Mouse (Mus musculus) natural killer cell, adult 2 months (primary cell): ENCODE data around the gene Akap6.
A peak's percentile ranks its signal among the peaks of the same experiment; 100 is the strongest.

Experiments used
- DNase-seq, 2 experiments: peaks; one replicate each; pipeline ENCODE4 v3.0.0; 2022; ENCODE audit warnings: low spot score in 2 of 2

The Akap6 gene

DNA sequence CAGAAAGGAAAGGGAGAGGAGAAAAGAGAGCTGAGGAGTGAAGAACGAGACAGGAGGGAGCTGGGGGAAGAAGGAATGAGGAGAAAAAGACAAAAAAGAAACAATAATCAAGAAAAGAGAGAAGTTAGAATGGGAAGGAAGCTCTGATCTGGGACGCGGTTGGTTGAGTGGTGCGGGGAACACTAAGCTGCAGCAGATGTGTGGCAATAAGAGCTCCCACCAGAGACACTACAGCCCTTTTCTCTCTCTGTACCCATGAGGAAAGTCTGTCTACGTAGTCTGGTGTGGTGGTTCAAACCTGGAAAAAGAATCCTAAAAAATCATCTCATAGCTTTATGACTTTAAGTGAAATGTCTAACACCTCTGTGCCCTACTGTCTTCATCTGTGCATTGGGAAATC, 204.9 kb downstream of the Akap6 start:
- DNase-seq: no peak

DNA sequence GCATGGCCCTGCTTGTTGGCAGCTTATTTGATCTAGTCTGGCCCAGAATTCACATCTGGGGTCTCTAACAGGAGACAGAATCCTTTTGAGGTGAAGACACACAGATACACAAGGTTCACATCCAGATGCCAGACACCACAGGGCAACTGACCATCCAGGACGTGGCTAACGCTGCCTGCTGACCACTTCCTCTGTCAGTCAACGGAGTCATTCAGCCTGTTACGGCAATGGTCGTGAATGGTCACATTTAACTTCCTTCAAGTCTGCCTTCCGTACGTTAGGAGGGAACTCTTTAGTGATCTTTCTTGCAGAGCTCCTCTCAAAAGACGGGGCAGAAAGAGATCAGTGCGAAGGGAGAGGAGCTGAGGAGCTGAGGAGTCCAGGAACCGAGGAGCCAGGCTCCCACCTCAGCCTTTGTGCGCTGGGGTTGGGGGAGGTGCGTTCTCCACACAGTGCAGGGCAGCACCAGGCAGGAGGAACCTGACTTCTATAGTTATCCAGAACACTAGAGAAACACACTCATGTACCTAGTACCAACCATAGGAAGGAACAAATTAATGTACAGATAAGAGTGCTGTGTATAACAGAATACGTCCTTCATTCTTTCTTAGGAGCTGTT, 209.4 kb downstream of the Akap6 start:
- peak; percentile 4 to 42 for DNase-seq

DNA sequence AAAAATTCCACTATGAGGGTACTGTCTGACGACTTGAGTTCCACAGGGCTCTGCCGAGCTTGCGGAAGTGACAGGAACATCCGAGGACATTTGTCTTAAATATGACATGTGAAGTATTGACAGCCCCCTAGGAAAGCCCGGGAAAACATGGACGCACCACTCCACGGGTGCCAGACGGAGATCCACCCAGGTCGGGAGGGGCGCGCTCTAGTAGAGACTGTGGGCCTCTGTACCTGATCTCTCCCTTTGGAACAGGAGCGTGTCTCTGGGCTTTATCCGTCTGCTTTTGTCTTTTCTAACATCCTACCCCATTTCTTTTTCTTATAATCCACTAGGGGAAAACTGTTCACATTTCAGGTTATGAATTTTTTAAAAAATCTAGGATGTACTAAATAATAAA, 211.2 kb downstream of the Akap6 start:
- DNase-seq: no peak

DNA sequence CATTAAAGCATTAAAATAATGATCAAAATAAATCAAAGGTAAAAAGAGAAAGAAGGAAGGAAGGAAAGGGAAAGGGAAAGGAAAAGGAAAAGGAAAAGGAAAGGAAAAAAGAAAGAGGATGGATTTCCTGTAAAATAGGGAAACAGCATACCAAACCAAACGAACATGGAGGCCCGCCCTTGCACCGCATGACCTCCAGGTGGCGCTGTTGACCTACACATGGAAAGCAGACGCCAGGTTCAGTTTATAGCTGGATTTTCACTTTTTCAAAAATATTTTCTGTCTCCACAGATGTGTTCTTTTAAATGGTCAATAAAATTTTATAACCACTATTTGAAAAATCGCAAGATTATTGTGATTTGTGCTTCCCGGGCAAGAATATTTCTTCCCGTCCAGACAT, 211.6 kb downstream of the Akap6 start:
- peak; percentile 19 to 48 for DNase-seq

DNA sequence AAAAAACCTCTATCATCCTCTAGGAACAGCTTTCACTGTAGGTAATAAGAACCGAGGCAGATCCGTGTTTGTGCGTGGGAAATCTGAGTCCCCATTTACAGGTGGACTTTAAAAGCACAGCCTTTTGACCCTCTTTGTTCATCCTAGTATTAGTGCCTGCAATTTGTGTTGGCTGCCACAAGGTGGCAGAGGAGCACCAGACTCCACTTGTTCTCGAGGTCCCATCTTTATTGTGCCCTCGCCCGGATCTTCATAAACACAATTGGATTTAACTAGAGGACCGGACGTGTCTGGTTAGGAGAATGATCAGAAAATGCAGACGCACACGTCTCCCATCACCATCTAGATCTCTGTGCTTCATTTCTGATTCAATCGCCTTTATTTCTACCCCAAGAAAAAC, 219.8 kb downstream of the Akap6 start:
- DNase-seq: no peak

DNA sequence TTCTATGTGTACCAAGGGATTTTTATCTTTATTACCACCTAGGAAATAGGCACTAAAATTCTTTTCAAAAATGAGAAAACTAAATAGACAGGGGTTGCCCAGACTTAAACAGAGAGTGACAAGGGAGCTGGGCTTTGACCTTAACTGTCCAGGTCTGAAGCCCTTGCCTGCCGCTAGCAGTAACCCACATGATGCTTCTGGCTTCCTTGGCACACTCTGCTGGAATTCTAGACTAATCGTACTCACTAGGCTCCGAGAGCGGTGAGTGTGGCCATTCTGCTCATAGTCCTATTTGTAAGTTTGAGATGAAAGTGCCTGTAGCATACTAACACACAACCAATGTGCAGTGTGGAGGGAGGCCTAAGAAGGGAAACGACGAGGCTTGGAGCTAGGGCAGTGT, 223.3 kb downstream of the Akap6 start:
- no peak for DNase-seq

DNA sequence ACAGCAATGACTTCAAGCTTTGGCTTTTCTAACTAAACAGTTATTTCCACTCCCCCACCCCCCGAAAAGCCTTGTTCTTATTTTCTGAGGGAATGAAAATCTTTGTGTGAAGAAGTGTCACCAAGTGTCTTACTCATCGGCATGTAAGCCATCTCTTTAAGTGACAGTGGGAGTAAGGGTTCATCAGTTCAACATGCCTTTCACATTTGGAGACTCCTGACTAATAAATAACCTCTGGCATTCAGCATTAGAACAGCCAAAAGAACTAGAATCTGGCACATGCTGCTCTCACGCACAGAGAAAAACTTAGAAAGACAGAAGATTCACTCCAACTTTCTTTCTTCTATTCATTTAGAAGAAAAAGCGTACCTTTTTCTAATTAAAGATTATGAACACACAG, 226.3 kb downstream of the Akap6 start:
- no peak for DNase-seq

DNA sequence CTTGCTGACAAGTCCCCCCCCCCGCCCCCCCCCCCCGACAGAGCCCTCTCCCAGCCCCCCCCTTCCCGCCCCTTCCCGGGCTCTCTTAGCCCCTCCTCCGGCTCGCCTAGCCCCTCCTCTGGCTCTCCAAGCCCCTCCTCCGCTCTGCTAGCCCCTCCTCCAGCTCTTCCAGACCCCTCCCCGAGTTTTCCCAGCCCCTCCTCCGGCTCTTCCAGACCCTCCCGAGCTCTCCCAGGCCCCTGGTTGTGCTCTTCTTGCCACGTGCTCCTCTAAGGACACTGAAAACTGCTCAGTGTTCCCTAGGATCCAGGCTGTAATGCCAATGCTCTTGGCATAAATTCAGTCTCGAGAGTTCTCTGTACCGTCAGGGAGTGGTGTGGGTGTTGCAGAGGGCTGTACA, 234.6 kb downstream of the Akap6 start:
- no peak for DNase-seq

DNA sequence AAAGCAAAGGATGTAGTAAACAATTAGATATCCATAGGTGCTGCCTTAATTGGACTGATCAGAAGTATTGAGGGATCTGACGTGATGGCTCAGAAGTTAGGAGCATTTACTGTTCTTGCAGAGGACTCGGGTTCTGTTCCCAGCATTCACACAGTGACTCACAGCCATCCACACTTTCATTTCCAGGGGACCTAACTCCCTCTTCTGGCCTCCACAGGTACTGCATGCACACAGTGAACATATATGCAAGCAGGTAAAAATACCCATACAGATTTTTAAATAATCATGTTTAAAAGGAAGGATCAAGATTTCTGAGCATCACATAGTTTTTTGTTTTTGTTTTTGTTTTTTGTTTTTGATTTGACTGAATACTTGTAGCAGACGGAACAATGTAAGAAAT, 235.8 kb downstream of the Akap6 start:
- no peak for DNase-seq

DNA sequence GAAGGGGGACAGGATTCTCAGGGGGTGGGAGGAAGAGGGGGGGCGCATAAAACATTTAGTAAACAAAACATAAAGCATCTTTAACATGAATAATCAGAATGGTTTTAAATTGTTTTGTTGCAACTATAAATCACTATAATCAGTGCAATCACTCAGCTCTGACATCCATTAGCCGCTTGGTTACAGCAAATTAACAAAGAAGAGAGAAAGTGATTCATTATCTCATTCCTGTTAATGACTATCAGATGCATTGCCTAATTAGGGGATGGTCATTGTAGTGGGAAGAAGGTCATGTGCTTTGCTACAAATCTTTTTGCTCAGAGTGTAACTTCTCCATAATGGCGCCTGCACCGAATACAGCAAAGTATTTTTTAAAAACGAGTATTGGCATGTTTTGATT, 239.6 kb downstream of the Akap6 start:
- DNase-seq: no peak

DNA sequence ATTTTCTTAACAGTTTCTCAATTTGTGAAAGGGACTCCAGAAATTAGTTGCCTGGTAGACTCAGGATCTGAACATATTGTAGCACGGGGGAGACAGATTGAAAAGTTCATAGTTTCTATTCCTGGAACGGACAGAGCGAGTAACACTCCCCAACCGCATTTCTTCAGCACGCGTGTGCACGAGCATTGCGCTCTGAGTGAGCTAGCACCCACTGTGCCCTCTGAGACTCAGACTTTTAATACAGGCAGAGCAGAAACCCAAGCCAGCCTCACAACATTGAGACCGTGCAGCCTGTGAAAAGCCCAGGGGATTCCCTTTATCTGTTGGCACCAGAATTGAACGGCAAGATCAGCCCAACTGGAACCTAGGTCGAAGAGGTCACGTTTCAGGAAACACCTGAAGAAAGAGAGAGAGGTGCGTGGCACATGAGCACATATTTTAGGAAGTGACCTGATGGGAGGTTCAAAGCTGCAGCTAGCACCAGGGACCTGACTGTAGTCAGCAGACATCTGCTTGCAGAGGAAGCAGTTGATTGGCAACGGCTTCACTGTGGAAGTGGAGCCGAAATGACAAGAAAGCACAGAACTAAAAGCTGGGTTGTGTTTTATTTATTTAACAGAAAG, 240.3 kb downstream of the Akap6 start:
- DNase-seq: peak in 1 of 2 experiments; percentile 21

DNA sequence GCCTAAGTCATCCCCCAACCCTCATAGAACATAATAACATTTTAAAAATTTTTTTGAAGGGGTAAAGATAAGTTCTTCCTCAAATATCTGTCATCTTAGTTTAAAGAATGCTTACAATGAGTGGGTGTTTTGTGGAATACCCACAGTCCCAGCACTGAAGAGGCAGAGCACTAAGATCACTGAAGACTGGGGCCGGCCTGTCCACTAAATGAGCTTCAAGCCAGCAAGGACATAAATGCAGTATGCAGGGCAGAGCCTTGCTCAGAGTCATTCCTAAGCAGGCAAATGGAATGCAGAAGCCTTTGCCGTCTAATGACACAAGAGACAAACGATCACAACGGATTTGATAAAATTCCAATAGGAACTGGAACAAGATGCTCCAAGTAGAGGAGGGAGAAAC, 242.8 kb downstream of the Akap6 start:
- DNase-seq: no peak

DNA sequence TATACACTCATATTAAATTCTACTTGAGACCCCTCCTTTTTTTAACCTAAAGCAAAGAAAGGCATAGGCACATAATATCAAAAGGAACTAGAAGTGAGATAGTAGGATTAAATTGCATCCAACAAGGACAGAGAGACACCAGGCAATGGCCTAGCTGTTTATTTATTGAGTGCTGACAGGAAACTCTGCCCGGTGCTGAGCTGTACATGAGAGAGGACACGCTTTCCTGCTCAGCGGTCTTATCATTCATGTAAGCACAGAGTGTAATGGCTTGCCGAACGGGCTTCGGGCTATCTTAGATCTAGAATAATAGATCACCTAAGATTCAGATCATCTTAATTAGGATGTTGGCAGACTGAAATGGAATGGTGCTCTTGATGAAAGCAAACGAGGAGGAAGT, 245.1 kb downstream of the Akap6 start:
- no peak for DNase-seq

DNA sequence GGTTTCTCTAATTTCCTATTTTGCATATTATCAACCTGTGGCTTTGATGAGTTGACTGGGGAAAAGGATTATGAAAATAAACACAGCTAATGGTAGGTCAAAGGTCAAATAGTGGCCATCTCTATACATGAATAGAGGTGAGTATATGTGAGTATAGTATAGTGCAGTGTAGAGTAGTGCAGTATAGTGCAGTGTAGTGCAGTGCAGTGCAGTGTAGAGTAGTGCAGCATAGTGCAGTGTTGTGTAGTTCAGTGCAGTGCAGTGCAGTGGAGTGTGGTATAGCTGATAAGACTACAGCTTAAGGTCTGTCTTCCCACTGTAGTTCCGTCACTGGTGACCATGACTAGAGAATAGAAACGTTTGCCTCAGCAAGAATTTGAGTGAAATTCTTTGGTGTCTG, 245.8 kb downstream of the Akap6 start:
- no peak for DNase-seq

DNA sequence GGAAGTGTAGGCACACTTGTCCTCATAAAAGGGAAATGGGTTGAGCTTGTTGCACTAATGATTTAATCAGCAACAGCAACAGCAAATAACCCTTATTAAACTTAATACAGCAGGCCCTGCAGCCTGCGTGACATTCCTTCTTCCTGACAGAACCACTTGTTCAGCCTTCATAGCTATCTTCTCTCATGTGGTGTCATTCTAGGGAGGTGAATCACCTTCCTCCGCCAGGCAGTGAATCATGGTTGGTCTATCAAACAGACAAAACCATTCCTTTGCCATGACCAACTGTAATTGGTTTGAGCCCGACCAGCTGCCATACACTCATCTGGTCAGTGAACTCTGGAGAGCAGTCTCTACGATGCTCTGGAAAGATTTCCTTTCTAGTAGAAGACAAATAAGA, 251.5 kb downstream of the Akap6 start:
- DNase-seq: no peak

DNA sequence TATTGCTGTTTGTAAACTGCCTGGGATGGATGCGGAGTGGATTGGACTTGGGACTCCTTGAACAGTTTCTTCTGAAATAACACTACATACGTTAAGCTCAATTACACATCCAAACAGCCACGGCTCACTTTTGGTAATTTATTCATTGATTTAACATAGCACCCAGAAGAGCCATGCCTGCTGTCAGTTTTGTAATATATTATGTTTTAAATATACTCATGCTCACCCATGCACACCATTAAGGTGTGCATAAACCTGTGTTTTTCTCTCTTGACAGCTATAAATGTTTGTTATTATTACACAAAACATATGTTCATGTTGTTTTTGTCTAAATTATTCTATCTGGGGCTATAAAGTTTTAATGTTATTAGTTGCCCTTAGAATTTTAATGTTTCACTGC, 258.4 kb downstream of the Akap6 start:
- DNase-seq: no peak

DNA sequence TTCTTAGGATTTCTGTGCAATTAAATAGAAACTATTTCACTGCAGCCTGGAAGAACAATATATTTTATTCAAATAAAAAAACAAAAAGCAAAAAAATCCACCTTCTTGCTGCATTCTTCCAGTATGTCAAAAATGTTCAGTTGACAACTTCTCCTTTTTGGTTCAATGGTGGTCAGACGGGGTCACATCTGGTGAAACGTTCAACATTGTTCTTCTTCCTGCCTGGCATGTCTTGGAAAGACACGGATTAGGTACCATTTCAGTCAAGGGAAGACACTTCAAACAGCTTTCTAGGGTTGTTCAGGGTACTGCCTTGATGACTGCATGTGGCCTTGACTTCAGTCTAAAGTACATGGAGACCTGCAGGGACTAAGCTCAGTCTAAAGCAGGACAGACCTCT, 258.8 kb downstream of the Akap6 start:
- DNase-seq: no peak

DNA sequence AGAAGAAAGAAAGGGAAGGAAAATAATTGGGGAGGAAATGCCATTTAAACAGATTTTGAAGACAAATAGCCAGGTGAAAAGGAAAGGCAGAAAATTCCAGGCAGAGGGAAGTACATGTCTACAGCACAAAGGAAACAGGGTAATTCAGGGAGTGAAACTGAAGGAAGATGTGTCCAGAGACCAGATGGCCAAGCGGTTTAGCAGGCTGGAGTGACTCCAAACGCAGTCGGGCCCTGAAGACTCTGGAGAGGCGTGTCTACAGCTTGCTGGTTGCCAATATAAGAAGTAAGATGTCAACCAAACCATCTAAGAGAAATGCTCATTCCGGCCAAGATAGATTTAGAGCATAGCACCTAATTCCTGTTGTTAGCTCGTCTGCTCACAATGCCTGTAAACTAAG, 292.6 kb downstream of the Akap6 start:
- DNase-seq: no peak

DNA sequence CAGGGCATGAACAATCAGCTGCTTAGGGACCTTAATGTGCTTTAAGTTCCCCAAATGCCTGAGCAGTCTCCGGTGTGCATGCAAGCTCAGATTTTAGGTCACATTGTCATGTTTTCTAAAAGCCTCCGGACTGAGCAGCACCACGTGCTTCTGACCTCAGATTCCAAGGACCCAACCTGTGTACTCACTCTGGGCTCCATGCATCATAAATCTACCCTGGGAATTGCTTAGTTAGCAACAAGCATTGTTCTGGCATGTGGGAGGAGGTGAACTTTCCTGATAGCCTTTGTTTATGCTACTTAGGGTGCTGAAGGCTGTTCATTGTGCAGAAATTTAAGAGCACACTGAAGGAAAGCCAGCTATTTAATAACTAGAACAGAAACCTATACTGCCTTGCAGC, 313.2 kb downstream of the Akap6 start:
- no peak for DNase-seq

DNA sequence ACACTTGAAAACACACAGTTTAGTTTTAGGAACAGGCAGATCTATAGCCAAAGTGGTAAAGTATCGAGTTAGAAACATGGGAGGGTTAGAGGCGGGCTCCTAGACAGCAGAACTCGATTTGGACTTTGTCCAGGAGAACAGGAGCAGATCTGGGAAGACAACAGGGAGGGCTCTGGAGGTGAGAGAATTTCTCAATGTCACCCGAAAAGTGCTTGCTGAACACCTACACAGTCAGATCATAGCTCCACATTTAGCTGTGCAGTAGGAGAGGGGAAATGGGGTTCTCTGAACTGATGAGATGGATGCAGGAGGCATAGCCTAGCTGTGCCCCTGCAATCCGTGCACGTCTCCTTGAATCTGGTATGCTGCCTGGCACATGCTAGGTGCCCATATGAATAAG, 315.4 kb downstream of the Akap6 start:
- DNase-seq: no peak

DNA sequence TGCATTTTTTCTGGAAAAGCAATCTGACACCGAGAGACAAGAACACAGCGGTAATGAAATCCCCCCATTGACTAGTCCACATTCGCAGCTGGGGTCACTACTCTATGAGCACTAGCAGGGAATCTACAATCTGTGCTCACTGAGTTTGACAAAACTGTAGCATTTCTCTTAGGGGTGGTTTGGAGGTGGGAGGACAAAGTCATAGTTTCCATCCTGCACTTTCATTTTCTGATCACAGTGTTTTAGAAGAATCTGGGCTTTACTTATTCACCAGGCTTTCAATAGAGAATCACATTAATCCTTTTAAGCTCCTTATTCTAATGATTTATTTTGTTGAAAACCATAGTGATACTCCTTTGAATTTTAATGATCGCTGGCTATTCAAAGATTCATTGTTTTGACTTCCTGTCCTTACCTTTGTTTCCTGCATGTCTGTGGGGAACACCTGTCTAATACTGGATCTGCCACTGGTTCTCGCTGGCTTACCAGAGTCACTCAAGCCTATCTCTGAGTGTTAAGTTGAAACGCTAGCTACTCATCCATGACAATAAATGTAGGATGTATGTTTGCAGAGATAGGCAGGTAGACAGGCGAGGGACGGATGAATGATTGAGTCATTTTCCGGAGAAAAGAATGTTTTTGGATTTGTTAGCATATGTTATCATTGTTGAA, 325.5 kb downstream of the Akap6 start:
- no peak for DNase-seq

DNA sequence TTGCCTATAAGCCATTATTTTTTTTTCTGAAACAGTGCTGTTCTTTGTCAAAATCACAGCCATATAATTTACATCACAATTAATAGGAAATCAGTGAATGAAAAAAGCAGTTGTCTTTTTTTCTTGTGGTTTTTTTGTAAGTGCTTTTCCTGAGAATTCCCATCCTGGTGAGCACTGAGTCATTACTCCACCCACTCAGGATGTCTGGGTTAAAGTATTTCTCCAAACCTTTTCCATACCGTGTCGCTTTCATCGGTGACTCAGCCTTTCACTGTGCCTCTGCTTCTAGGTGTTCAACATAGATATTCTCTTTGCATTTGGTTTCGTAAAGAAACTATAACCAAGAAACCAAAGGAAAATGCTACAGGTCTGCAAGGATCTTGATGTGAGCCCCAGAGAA, 328.1 kb downstream of the Akap6 start:
- DNase-seq: no peak

DNA sequence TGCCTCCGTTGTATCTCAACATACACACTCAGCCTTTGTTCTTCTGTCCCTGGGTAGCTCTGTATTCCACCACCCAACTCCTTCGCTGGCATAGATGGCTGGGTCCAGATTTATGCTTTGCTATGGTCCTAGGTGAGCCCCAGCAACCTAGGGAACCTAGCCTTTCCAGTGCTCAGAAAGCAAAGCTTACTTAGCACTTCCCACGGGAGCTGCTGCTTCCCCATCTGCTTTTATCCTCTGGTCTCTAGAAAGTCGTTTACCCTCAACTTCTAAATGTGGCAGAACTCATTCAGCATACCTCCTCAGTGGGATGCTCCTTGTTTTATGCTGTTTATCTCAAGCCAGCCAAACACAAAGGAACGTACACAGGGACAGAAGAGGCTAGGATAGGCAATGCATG, 329.7 kb downstream of the Akap6 start:
- DNase-seq: no peak

DNA sequence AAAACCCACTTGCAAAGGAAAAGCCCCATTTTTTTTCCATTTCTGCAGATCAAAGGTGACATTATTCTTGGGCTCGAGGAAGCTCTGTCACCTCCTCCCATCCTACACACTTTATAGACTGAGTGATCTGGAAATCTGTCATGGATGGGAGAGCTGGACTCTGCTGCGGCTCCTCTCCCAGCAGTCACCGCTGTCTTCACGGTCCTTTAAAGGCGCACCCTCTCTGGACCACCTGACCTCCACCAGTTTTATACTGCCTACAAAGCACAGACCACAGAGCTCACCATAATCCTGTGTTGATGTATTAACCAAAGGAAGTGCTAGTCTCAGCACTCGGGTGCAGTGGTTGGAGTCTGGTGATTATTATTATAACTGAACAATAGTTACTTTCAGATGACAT, 330.7 kb downstream of the Akap6 start:
- no peak for DNase-seq
